Mouse (Mus musculus) midbrain, embryonic 16.5 days (tissue): ENCODE results near the gene Gga1. TPM values are rescaled to one million over a fixed set of nuclear protein-coding genes. Genes with fewer than 3 reads are reported as not detected.

ENCODE experiments used
- ATAC-seq: fragments of 200-750 bp; cut with Nextera tagmentation; 2 replicates; pipeline ENCODE4 v1.8.0; 2017; ENCODE audit warnings: moderate TSS enrichment
- H3K27ac ChIP-seq: fragments of 300-500 bp; sonication (generic); 2 replicates; pipeline ENCODE4 v1.5.1; 2014; ENCODE audit warnings: mild to moderate bottlenecking, low read length, mixed read lengths
- H3K27me3 ChIP-seq: fragments of 300-500 bp; sonication (generic); 2 replicates; pipeline ENCODE4 v1.6.1; 2014; ENCODE audit warnings: low read depth, low read length, mixed read lengths; ENCODE audit not compliant: control insufficient read depth, insufficient read depth
- H3K36me3 ChIP-seq: fragments of 300-500 bp; sonication (generic); 2 replicates; pipeline ENCODE4 v1.6.1; 2014; ENCODE audit warnings: mild to moderate bottlenecking, low read length, moderate library complexity, mixed read lengths; ENCODE audit not compliant: control insufficient read depth, insufficient read depth
- H3K4me1 ChIP-seq: fragments of 300-500 bp; sonication (generic); 2 replicates; pipeline ENCODE4 v1.6.1; 2014; ENCODE audit warnings: mild to moderate bottlenecking, low read length, mixed read lengths; ENCODE audit not compliant: control insufficient read depth, insufficient read depth
- H3K4me2 ChIP-seq: fragments of 300-500 bp; sonication (generic); 2 replicates; pipeline ENCODE4 v1.6.1; 2014; ENCODE audit warnings: mild to moderate bottlenecking, low read length, mixed read lengths
- H3K4me3 ChIP-seq: fragments of 300-500 bp; sonication (generic); 2 replicates; pipeline ENCODE4 v1.5.1; 2014; ENCODE audit warnings: low read depth, mild to moderate bottlenecking, low read length, moderate library complexity, mixed read lengths
- H3K9ac ChIP-seq: fragments of 300-500 bp; sonication (generic); 2 replicates; pipeline ENCODE4 v1.6.1; 2014; ENCODE audit warnings: low read depth, low read length, mixed read lengths
- H3K9me3 ChIP-seq: fragments of 300-500 bp; sonication (generic); replicated peaks from 2 replicates; pipeline ENCODE4 v1.6.1; 2014; ENCODE audit warnings: mild to moderate bottlenecking, low read length, mixed read lengths; ENCODE audit not compliant: control insufficient read depth, poor library complexity, severe bottlenecking
- WGBS: fragments of 180-500 bp; shearing (Covaris S2); extraction: QIAGEN DNeasy Blood & Tissue Kit; methylation state at CpG from one replicate; pipeline ENCODE4 v1.1.7; 2014; 5-methylcytosine and 5-hydroxymethylcytosine counted together
- polyA plus RNA-seq: library from polyadenylated mRNA; unstranded; fragments of >200 nt; fragmentation: Nextera tagmentation; extraction: Ambion mirVana; gene quantifications from 2 replicates; pipeline ENCODE4 v1.2.1, GENCODE M21; 2015

Gene Gga1
- polyA plus RNA-seq, 1 experiment from 2014 or later: 46.5 TPM

DNA sequence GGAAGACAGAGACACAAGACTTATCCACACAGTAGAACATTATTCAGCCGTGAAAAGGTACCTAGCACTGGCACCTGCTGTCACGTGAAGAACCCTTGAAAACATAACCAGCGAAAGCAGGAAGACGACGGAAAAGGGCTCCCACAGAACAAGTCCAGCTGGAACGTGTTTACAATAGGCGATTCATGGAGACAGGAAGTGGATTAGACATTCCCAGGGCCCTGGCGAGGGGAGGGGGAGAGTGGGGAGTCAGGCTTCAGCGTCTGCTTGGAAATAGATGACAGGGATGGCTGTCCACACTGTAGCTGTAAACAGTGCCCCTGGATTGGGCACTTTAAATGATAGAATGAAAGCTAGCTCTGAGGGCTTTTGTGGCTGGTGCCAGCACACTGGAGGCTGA is 8.6 kb upstream of the Gga1 start:
- 16% methylated on average over 9 of the region's 9 CpGs for WGBS

DNA sequence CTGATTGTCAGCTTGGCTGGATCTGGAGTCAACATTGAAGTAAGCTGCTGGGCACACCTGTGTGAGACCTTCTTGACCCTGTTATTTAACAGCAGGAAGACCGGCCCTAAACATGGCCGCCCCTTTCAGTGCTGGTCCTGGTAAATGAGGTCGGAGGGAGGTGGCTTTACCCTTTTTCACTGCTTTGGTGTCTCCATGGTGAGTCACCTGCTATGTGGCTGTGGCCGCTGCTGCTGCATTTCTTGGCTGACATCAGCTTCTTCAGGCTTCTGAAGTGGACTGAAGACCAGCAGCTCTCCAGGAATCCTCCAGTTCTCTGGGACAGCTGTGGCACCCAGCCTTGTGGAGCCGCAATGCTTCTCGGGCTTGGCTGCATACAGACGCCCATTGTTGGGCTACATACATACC is 8.2 kb upstream of the Gga1 start:
- no peaks in the 10 kb centered on the region for H3K36me3 ChIP-seq
- H3K4me3 ChIP-seq: no peak overlapping the region
- no peaks in the 10 kb centered on the region for H3K9me3 ChIP-seq
- WGBS: 44% methylated on average over 7 of the region's 7 CpGs
- no peaks in the 10 kb centered on the region for H3K27me3 ChIP-seq
- H3K27ac ChIP-seq: peak overlapping the region; percentile 64
- H3K4me2 ChIP-seq: no peak overlapping the region
- H3K4me1 ChIP-seq: no peaks in the 10 kb centered on the region
- no peak overlapping the region for H3K9ac ChIP-seq
- peak; percentile 55 for ATAC-seq

More for the DNA sequence above, 8.6 kb upstream of the Gga1 start:
- no peak overlapping the region for H3K4me3 ChIP-seq
- H3K4me2 ChIP-seq: no peak overlapping the region
- H3K4me1 ChIP-seq: no peaks in the 10 kb centered on the region
- H3K9ac ChIP-seq: no peak overlapping the region
- H3K27me3 ChIP-seq: no peaks in the 10 kb centered on the region
- H3K27ac ChIP-seq: peak overlapping the region; percentile 64
- peak; percentile 70 for ATAC-seq
- no peaks in the 10 kb centered on the region for H3K36me3 ChIP-seq
- no peaks in the 10 kb centered on the region for H3K9me3 ChIP-seq

DNA sequence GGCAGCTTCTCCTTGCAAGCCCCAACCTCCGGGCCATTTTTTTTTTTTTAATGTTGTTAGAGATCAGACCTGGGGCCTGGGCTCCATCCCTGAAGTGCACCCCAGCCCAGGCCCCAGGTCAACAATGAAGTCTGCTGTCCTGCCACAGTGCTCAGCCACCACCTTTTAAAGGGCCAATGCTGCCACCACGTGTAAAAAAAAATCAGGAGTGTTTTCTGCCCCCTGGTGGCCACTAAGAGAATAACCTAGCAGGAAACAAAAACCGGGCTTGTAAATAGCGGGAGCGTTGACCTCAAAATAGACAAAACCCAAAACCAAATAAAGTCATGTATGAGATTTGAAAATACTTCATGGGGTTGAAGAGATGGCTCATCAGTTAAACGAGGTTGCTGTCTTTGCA is 7.2 kb upstream of the Gga1 start:
- Histone ChIP-seq H3K36me3 (no peaks in the 10 kb centered on the region), H3K27me3 (no peaks in the 10 kb centered on the region), H3K4me2 (no peak overlapping the region), H3K4me1 (no peaks in the 10 kb centered on the region), H3K4me3 (no peak overlapping the region), H3K9me3 (no peaks in the 10 kb centered on the region), H3K27ac (no peak overlapping the region), H3K9ac (no peak overlapping the region)
- no peak for ATAC-seq
- 26% methylated on average over 6 of the region's 6 CpGs for WGBS

DNA sequence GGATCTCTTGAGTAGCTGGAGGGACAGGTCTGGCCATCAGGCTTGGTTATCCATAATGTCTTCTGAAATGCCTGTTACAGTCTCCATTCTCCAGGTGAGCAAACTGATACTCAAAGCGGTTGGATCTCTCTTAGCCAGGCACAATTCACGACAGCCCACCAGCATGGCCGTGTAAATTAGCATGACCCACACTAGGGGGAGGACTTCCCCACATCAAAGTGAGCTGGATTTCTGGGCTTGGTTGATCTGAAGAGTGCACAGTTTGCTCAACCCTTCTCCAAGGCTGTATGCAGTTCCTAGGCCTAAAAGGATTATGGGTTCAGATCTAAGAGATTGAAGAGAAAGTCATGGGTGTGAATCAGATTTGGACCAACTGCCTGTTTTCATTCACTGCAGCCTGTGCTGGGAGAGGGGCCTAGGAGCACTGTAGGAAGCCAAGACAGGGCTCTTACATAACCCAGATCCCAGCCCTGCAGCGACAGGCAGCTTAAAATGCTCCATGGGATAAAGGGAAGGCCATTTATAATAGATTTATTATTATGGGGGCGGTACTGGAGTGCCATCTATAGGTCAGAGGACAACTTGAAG is 4.9 kb upstream of the Gga1 start:
- Histone ChIP-seq H3K9ac (no peak overlapping the region), H3K36me3 (no peaks in the 10 kb centered on the region), H3K9me3 (no peaks in the 10 kb centered on the region), H3K4me3 (no peak overlapping the region), H3K27ac (no peak overlapping the region), H3K4me1 (peaks cover 10% of the 10 kb centered on the region), H3K27me3 (no peaks in the 10 kb centered on the region), H3K4me2 (no peak overlapping the region)
- ATAC-seq: no peak
- WGBS: 57% methylated on average over 5 of the region's 5 CpGs

DNA sequence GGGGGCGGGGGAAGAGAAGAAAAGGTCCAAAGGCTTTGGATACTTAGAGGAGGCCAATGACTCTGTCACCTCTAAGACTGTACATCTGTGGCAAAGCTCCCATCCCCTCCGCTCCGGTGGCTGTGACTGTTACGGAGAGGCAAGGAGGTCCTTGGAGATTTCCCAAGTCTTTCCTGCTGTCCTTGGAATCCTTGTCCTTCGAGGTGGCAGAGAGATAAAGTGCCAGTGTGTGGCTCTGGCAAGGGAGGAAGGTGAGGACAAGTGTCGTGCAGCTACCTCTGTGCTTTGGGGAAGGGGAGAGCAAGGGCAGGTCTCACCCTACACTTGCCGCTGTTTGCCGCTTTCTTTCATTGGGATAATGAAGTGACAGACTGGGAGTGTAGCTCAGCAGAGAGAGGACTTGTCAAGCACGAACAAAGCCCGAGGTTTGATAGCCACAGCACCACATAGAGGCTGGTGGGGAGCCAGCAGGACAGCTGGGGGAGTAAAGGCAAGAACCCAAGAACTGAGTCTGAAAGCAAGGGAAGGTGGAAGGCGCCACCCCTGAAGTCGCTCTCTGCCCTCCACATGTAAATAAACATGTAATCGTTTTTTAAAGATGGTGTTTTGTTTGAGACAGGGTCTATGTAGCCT is 3.1 kb upstream of the Gga1 start:
- 51% methylated on average over 13 of the region's 13 CpGs for WGBS
- no peak overlapping the region for H3K4me3 ChIP-seq
- H3K27ac ChIP-seq: no peak overlapping the region
- H3K9me3 ChIP-seq: no peaks in the 10 kb centered on the region
- ATAC-seq: no peak
- H3K27me3 ChIP-seq: no peaks in the 10 kb centered on the region
- no peak overlapping the region for H3K4me2 ChIP-seq
- no peaks in the 10 kb centered on the region for H3K36me3 ChIP-seq
- peaks cover 17% of the 10 kb centered on the region for H3K4me1 ChIP-seq
- H3K9ac ChIP-seq: no peak overlapping the region

DNA sequence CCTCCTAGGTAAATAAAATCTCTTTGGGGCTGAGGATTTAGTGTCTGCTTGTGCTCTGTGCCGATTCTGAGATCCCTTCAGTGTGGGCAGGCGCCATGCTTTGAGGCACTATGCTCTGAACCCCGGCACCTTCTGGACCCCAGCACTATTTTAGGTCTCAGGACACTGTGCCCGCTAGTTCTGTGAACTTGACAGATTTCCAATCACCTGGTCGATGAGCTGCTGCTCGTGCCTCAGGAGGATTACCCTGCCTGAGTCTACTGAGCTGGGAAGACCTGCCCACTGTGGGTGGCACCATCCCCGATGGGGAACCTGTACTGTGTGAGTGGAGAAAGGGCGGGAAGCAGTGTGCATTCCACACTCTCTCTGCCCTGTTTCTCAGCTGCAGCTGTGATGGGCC is 2.0 kb upstream of the Gga1 start:
- no peak for ATAC-seq

DNA sequence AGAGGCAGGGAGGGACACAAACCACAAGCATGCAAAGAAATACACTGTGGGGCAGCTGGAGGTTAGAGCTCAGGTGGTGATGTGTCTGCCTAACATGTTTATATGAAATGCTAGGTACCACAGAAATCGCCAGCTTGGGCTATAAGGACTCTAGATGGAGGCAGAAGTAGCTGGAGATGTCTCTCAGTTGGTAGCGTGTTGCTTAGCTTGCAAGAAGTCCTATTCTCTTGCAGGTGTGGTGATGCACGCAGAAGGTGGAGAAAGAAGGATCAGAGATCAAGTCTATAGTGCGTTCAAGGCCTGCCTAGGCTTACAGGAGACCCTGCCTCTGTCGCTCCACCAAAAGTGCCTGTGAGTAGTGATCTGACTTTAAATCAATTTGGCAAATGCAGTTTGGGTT is 1.5 kb upstream of the Gga1 start:
- no peak for ATAC-seq
- peak overlapping the region; percentile 75 for H3K4me2 ChIP-seq
- no peaks in the 10 kb centered on the region for H3K9me3 ChIP-seq
- no peaks in the 10 kb centered on the region for H3K27me3 ChIP-seq
- H3K9ac ChIP-seq: peak overlapping the region; percentile 48; the same call in 1 of the 2 replicates
- 80% methylated on average over 5 of the region's 5 CpGs for WGBS
- H3K36me3 ChIP-seq: no peaks in the 10 kb centered on the region
- H3K4me3 ChIP-seq: no peak overlapping the region
- H3K4me1 ChIP-seq: peaks cover 24% of the 10 kb centered on the region
- H3K27ac ChIP-seq: peak overlapping the region; percentile 97

More for the DNA sequence above, 2.0 kb upstream of the Gga1 start:
- WGBS: 76% methylated on average over 8 of the region's 8 CpGs
- Histone ChIP-seq H3K4me2 (no peak overlapping the region), H3K4me1 (peaks cover 24% of the 10 kb centered on the region), H3K36me3 (no peaks in the 10 kb centered on the region), H3K4me3 (no peak overlapping the region), H3K27me3 (no peaks in the 10 kb centered on the region), H3K9ac (0 out of 2 replicates have a peak overlapping the region, but pooled peaks have one; percentile 11), H3K27ac (no peak overlapping the region), H3K9me3 (no peaks in the 10 kb centered on the region)

DNA sequence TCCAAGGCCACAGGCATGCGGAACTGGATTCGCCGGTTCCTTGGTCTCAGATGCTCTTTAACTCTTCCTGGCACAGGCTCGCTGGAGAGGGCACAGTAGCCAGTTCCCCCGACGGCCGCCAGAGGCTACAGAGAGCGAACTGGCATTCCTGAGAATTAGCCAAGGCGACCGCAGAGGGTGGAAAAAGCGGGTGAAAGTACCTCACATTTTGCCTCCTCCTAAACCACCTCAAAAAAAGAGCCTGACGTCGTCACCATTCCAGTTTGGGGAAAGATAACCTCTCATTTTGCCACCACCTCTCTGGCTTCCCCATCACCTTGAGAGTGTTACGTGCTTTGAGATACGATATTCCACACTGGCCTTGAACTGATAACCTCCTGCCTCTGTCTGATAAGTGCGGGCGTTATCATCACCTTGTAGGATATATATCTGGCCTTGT is 713 bp upstream of the Gga1 start:
- H3K9me3 ChIP-seq: no peaks in the 10 kb centered on the region
- H3K9ac ChIP-seq: peak overlapping the region; percentile 94
- 3% methylated on average over 17 of the region's 17 CpGs for WGBS
- H3K36me3 ChIP-seq: peaks cover 4% of the 10 kb centered on the region; the same call in 1 of the 2 replicates
- H3K4me2 ChIP-seq: peak overlapping the region; percentile 75
- peak; percentile 46 for ATAC-seq
- H3K4me1 ChIP-seq: peaks cover 24% of the 10 kb centered on the region
- peak overlapping the region; percentile 78 for H3K4me3 ChIP-seq
- no peaks in the 10 kb centered on the region for H3K27me3 ChIP-seq
- peak overlapping the region; percentile 97 for H3K27ac ChIP-seq

DNA sequence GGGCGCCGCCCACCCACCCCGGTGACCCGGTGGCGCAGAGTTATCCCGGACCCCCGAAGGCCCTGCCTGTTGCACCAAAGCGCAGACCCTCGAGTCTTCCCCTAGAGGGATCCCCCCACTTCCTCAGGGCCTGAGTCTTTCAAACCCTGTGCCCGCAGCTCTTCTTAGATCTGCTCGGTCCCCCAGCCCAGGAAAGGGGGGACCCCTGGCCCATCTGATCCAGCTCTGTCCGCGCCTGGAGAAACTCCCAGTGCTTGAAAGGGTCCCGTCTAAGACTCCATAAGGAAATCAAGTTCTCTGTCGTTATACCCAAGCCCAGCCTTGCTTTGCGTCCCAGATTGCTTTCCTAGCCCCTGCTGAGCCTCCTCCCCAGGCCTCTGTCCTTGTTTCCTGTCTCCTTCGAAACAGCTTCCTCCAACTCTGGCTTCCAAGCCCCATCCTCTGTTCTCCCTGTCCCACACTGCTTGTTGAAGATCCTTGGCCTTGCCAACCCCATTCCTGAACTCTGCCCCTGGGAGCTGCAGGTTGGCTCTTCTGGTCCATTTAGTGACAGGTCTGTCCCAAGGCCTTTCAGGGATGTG is 910 bp downstream of the Gga1 start:
- peak; percentile 47 for ATAC-seq
- Histone ChIP-seq H3K4me2 (peak overlapping the region; percentile 97), H3K27ac (peak overlapping the region; percentile 97), H3K9me3 (no peaks in the 10 kb centered on the region), H3K36me3 (peaks cover 13% of the 10 kb centered on the region), H3K27me3 (no peaks in the 10 kb centered on the region), H3K4me3 (peak overlapping the region; percentile 78), H3K9ac (peak overlapping the region; percentile 94), H3K4me1 (peaks cover 24% of the 10 kb centered on the region)
- under 1% methylated on average over 17 of the region's 17 CpGs for WGBS
